Mouse (Mus musculus) thymus, postnatal 4 days (tissue): ENCODE measurements at regions not wholly inside any gene's neighbourhood (a gene's known extent, or its start where the extent isn't known, plus 50 kb on each side); places are given as distances from the start of the nearest gene placed in this dataset.

ENCODE experiments used
- DNase-seq: peaks from one replicate; pipeline ENCODE4 v3.0.0; 2021

- DNase-seq: no peak
These were observed 320.4 kb downstream of the Atp6ap1l start for GRCm38 (mm10) chr13:90584766-90585165.

GRCm38 (mm10) chr13:90575371-90575770, 329.8 kb downstream of the Atp6ap1l start:
- DNase-seq: no peak

- no peak for DNase-seq
These were observed 332.6 kb downstream of the Atp6ap1l start for GRCm38 (mm10) chr13:90572580-90572979.

GRCm38 (mm10) chr13:90563183-90563840, 341.8 kb downstream of the Atp6ap1l start:
- DNase-seq: no peak

- DNase-seq: no peak
These were observed 345.1 kb downstream of the Atp6ap1l start for GRCm38 (mm10) chr13:90560095-90560494.

GRCm38 (mm10) chr13:90559481-90559880, 345.7 kb downstream of the Atp6ap1l start:
- DNase-seq: no peak

- no peak for DNase-seq
These were observed 354.0 kb downstream of the Atp6ap1l start for GRCm38 (mm10) chr13:90551166-90551565.

- DNase-seq: no peak
These were observed 358.7 kb downstream of the Atp6ap1l start for GRCm38 (mm10) chr13:90546288-90547035.

- DNase-seq: no peak
These were observed 359.3 kb downstream of the Atp6ap1l start for GRCm38 (mm10) chr13:90545816-90546215.

- no peak for DNase-seq
These were observed 367.6 kb downstream of the Atp6ap1l start for GRCm38 (mm10) chr13:90537525-90537924.

GRCm38 (mm10) chr13:90526998-90527397, 378.2 kb downstream of the Atp6ap1l start:
- no peak for DNase-seq

GRCm38 (mm10) chr13:90525801-90526200, 379.4 kb downstream of the Atp6ap1l start:
- no peak for DNase-seq

- DNase-seq: no peak
These were observed 383.4 kb downstream of the Atp6ap1l start for GRCm38 (mm10) chr13:90521758-90522245.

- no peak for DNase-seq
These were observed 384.0 kb downstream of the Atp6ap1l start for GRCm38 (mm10) chr13:90520992-90521757.

GRCm38 (mm10) chr13:90515773-90516503, 389.2 kb downstream of the Atp6ap1l start:
- DNase-seq: peak; percentile 7

GRCm38 (mm10) chr13:90513867-90514266, 391.3 kb downstream of the Atp6ap1l start:
- no peak for DNase-seq

- DNase-seq: no peak
These were observed 392.3 kb downstream of the Atp6ap1l start for GRCm38 (mm10) chr13:90512786-90513401.

- no peak for DNase-seq
These were observed 394.7 kb downstream of the Atp6ap1l start for GRCm38 (mm10) chr13:90510479-90510878.

GRCm38 (mm10) chr13:90503188-90503587, 402.0 kb downstream of the Atp6ap1l start:
- no peak for DNase-seq

GRCm38 (mm10) chr13:90502141-90502540, 403.0 kb downstream of the Atp6ap1l start:
- no peak for DNase-seq

- DNase-seq: no peak
These were observed 406.2 kb downstream of the Atp6ap1l start for GRCm38 (mm10) chr13:90498978-90499377.

- DNase-seq: no peak
These were observed 407.6 kb downstream of the Atp6ap1l start for GRCm38 (mm10) chr13:90497573-90497972.
